Mouse (Mus musculus) forebrain, embryonic 11.5 days (tissue): ENCODE measurements around the gene Gk5. TPM values are rescaled to one million over a fixed set of nuclear protein-coding genes. Genes with fewer than 3 reads are reported as not detected.

ENCODE experiments used
- ATAC-seq: fragments of 200-750 bp; cut with Nextera tagmentation; replicated peaks from 2 replicates; pipeline ENCODE4 v1.8.0; 2017; ENCODE audit warnings: moderate TSS enrichment; ENCODE audit not compliant: low FRiP score
- DNase-seq: peaks from one replicate; pipeline ENCODE4 v3.0.0-alpha.2; 2017; ENCODE audit warnings: low spot score
- H3K27ac ChIP-seq: fragments of 300-500 bp; sonication (generic); 2 replicates; pipeline ENCODE4 v1.5.1; 2014; ENCODE audit warnings: low read depth, low read length
- H3K27me3 ChIP-seq: fragments of 300-500 bp; sonication (generic); 2 replicates; pipeline ENCODE4 v1.6.1; 2014; ENCODE audit warnings: mild to moderate bottlenecking, low read length, mixed read lengths; ENCODE audit not compliant: control insufficient read depth, insufficient read depth
- H3K36me3 ChIP-seq: fragments of 300-500 bp; sonication (generic); 2 replicates; pipeline ENCODE4 v1.6.1; 2014; ENCODE audit warnings: mild to moderate bottlenecking, low read length, moderate library complexity, mixed read lengths; ENCODE audit not compliant: control insufficient read depth, insufficient read depth
- H3K4me1 ChIP-seq: fragments of 300-500 bp; sonication (generic); replicated peaks from 2 replicates; pipeline ENCODE4 v1.6.1; 2014; ENCODE audit warnings: low read length, mixed read lengths; ENCODE audit not compliant: control insufficient read depth, insufficient read depth
- H3K4me2 ChIP-seq: fragments of 300-500 bp; sonication (generic); 2 replicates; pipeline ENCODE4 v1.6.1; 2014; ENCODE audit warnings: low read depth, mild to moderate bottlenecking, low read length, moderate library complexity, mixed read lengths; ENCODE audit not compliant: severe bottlenecking
- H3K4me3 ChIP-seq: fragments of 300-500 bp; sonication (generic); 2 replicates; pipeline ENCODE4 v1.5.1; 2014; ENCODE audit warnings: low read depth, low read length
- H3K9ac ChIP-seq: fragments of 300-500 bp; sonication (generic); 2 replicates; pipeline ENCODE4 v1.6.1; 2014; ENCODE audit warnings: low read length
- H3K9me3 ChIP-seq: fragments of 300-500 bp; sonication (generic); 2 replicates; pipeline ENCODE4 v1.6.1; 2016; ENCODE audit warnings: low read length, mixed read lengths; ENCODE audit not compliant: control insufficient read depth
- WGBS: fragments of 180-500 bp; shearing (Covaris S2); extraction: QIAGEN DNeasy Blood & Tissue Kit; methylation state at CpG from one replicate; pipeline ENCODE4 v1.1.7; 2014; 5-methylcytosine and 5-hydroxymethylcytosine counted together
- polyA plus RNA-seq: library from polyadenylated mRNA; unstranded; fragments of >200 nt; fragmentation: Nextera tagmentation; extraction: Ambion mirVana; gene quantifications from 2 replicates; pipeline ENCODE4 v1.2.1, GENCODE M21; 2014

Gk5 gene
- polyA plus RNA-seq, 1 experiment from 2014 or later: 3.9 TPM

GRCm38 (mm10) chr9:96135461-96135860, 16.3 kb downstream of the Gk5 start:
- ATAC-seq: no peak
- H3K9ac ChIP-seq: no peak overlapping the region

GRCm38 (mm10) chr9:96138958-96139357, 19.8 kb downstream of the Gk5 start:
- no peaks in the 10 kb centered on the region for H3K9me3 ChIP-seq
- H3K36me3 ChIP-seq: no peaks in the 10 kb centered on the region
- no peak overlapping the region for H3K9ac ChIP-seq
- ATAC-seq: no peak
- DNase-seq: no peak
- no peak overlapping the region for H3K27ac ChIP-seq
- H3K4me1 ChIP-seq: no peaks in the 10 kb centered on the region; the same call in 1 of the 2 replicates
- 92% methylated on average over 9 of the region's 9 CpGs for WGBS
- no peak overlapping the region for H3K4me3 ChIP-seq
- H3K27me3 ChIP-seq: no peaks in the 10 kb centered on the region
- H3K4me2 ChIP-seq: no peak overlapping the region

More at GRCm38 (mm10) chr9:96135461-96135860, 16.3 kb downstream of the Gk5 start:
- Histone ChIP-seq H3K4me2 (no peak overlapping the region), H3K4me1 (no peaks in the 10 kb centered on the region; the same call in 1 of the 2 replicates), H3K36me3 (no peaks in the 10 kb centered on the region), H3K4me3 (no peak overlapping the region), H3K27me3 (no peaks in the 10 kb centered on the region), H3K9me3 (no peaks in the 10 kb centered on the region), H3K27ac (no peak overlapping the region)
- DNase-seq: no peak
- 53% methylated on average over 7 of the region's 7 CpGs for WGBS

- no peak for DNase-seq
- no peaks in the 10 kb centered on the region; the same call in 1 of the 2 replicates for H3K4me1 ChIP-seq
- ATAC-seq: no peak
- no peak overlapping the region for H3K4me3 ChIP-seq
- WGBS: 42% methylated on average over 5 of the region's 5 CpGs
- H3K4me2 ChIP-seq: no peak overlapping the region
- H3K27ac ChIP-seq: no peak overlapping the region
- no peaks in the 10 kb centered on the region for H3K27me3 ChIP-seq
- no peak overlapping the region for H3K9ac ChIP-seq
- H3K36me3 ChIP-seq: no peaks in the 10 kb centered on the region
- no peaks in the 10 kb centered on the region for H3K9me3 ChIP-seq
Measured at GRCm38 (mm10) chr9:96139876-96140275, 20.7 kb downstream of the Gk5 start.

GRCm38 (mm10) chr9:96140931-96141330, 21.8 kb downstream of the Gk5 start:
- Histone ChIP-seq H3K4me2 (no peak overlapping the region), H3K27ac (no peak overlapping the region)
- WGBS: 63% methylated on average over 7 of the region's 7 CpGs

GRCm38 (mm10) chr9:96142499-96142898, 23.3 kb downstream of the Gk5 start:
- Histone ChIP-seq H3K4me3 (no peak overlapping the region), H3K36me3 (no peaks in the 10 kb centered on the region), H3K27ac (no peak overlapping the region), H3K4me2 (no peak overlapping the region), H3K27me3 (no peaks in the 10 kb centered on the region), H3K9ac (no peak overlapping the region), H3K4me1 (no peaks in the 10 kb centered on the region), H3K9me3 (no peaks in the 10 kb centered on the region)
- 77% methylated on average over 6 of the region's 6 CpGs for WGBS
- ATAC-seq (no peak), DNase-seq (no peak)

More at GRCm38 (mm10) chr9:96140931-96141330, 21.8 kb downstream of the Gk5 start:
- H3K36me3 ChIP-seq: no peaks in the 10 kb centered on the region
- H3K4me1 ChIP-seq: no peaks in the 10 kb centered on the region
- no peak for DNase-seq
- H3K9me3 ChIP-seq: no peaks in the 10 kb centered on the region
- no peak overlapping the region for H3K4me3 ChIP-seq
- no peak overlapping the region for H3K9ac ChIP-seq
- ATAC-seq: no peak
- no peaks in the 10 kb centered on the region for H3K27me3 ChIP-seq

- no peak for ATAC-seq
- WGBS: 91% methylated on average over 4 of the region's 4 CpGs
Measured at GRCm38 (mm10) chr9:96143633-96144032, 24.5 kb downstream of the Gk5 start.

GRCm38 (mm10) chr9:96144883-96145282, 25.7 kb downstream of the Gk5 start:
- Histone ChIP-seq H3K27ac (no peak overlapping the region), H3K9ac (no peak overlapping the region), H3K36me3 (no peaks in the 10 kb centered on the region), H3K4me2 (no peak overlapping the region), H3K4me3 (no peak overlapping the region), H3K27me3 (no peaks in the 10 kb centered on the region), H3K9me3 (no peaks in the 10 kb centered on the region), H3K4me1 (no peaks in the 10 kb centered on the region)
- DNase-seq: no peak
- ATAC-seq: no peak

More at GRCm38 (mm10) chr9:96143633-96144032, 24.5 kb downstream of the Gk5 start:
- H3K4me3 ChIP-seq: no peak overlapping the region
- H3K9ac ChIP-seq: no peak overlapping the region
- H3K9me3 ChIP-seq: no peaks in the 10 kb centered on the region
- no peak for DNase-seq
- H3K27me3 ChIP-seq: no peaks in the 10 kb centered on the region
- H3K4me1 ChIP-seq: no peaks in the 10 kb centered on the region
- H3K27ac ChIP-seq: no peak overlapping the region
- no peak overlapping the region for H3K4me2 ChIP-seq
- no peaks in the 10 kb centered on the region for H3K36me3 ChIP-seq

- Histone ChIP-seq H3K27me3 (no peaks in the 10 kb centered on the region), H3K9ac (no peak overlapping the region), H3K9me3 (no peaks in the 10 kb centered on the region), H3K27ac (no peak overlapping the region), H3K4me2 (no peak overlapping the region), H3K4me3 (no peak overlapping the region), H3K4me1 (no peaks in the 10 kb centered on the region), H3K36me3 (no peaks in the 10 kb centered on the region)
- 90% methylated on average over 7 of the region's 7 CpGs for WGBS
- ATAC-seq (no peak), DNase-seq (no peak)
Measured at GRCm38 (mm10) chr9:96152801-96153200, 33.6 kb downstream of the Gk5 start.

- Histone ChIP-seq H3K27ac (no peak overlapping the region), H3K9ac (no peak overlapping the region), H3K9me3 (no peaks in the 10 kb centered on the region), H3K4me1 (no peaks in the 10 kb centered on the region), H3K27me3 (no peaks in the 10 kb centered on the region), H3K4me3 (no peak overlapping the region), H3K36me3 (no peaks in the 10 kb centered on the region), H3K4me2 (no peak overlapping the region)
- DNase-seq (no peak), ATAC-seq (no peak)
- WGBS: 63% methylated on average over 4 of the region's 4 CpGs
Measured at GRCm38 (mm10) chr9:96158431-96158830, 39.3 kb downstream of the Gk5 start.
